Mouse (Mus musculus): ENCODE results near the gene Six5. TPM values are rescaled to one million over a fixed set of nuclear protein-coding genes. Genes with fewer than 3 reads are reported as not detected.

Six5 gene
- total RNA-seq, 2 experiments from 2014 or later = 5.6 to 6.8 TPM

- no peak for DNase-seq
Observed at GRCm38 (mm10) chr7:19147497-19148045, 53.2 kb downstream of the Six5 start.

Small RNA genes within 50 kb of the gene (microRNA-seq; reads per million reads assigned to microRNA genes)
- 12.1 to 17.6 reads per million in 2 experiments for gene Mir3100

Other genes starting within 250 kb of the Six5 start
- 1 to 10 TPM; 1.6 to 5.5 TPM for gene Pglyrp1, start 223.3 kb upstream of the Six5 start, total RNA-seq (2021)
- gene Ccdc61, start 184.2 kb upstream of the Six5 start, total RNA-seq (2021) = 10 to 100 TPM in 1 of 2 experiments, 1 to 10 TPM in 1; 8.8 to 10.2 TPM
- gene Nova2, start 168.7 kb upstream of the Six5 start, total RNA-seq (2021) = 1 to 10 TPM; 4.4 to 4.9 TPM
- not detected for gene Nanos2, start 107.2 kb upstream of the Six5 start, total RNA-seq (2021)
- 1 to 10 TPM; 3.6 to 4.0 TPM for gene Mypop, start 103.3 kb upstream of the Six5 start, total RNA-seq (2021)
- 10 to 100 TPM; 22.4 to 23.1 TPM for gene Irf2bp1, start 90.5 kb upstream of the Six5 start, total RNA-seq (2021)
- not detected for gene Foxa3, start 71.1 kb upstream of the Six5 start, total RNA-seq (2021)
- 10 to 100 TPM; 85.2 to 93.9 TPM for gene Sympk, start 70.2 kb upstream of the Six5 start, total RNA-seq (2021)
- not detected for gene Rsph6a, start 39.9 kb upstream of the Six5 start, total RNA-seq (2021)
- gene Dmwd, start 18.4 kb upstream of the Six5 start, total RNA-seq (2021) = 10 to 100 TPM; 44.6 to 46.6 TPM
- gene Dmpk, start 10.7 kb upstream of the Six5 start, total RNA-seq (2021) = 100 to 1,000 TPM; 503 to 516 TPM
- gene Gm4969, start 23.8 kb downstream of the Six5 start, total RNA-seq (2021) = not detected
- 1 to 10 TPM; 5.5 to 5.7 TPM for gene Fbxo46, start 25.3 kb downstream of the Six5 start, total RNA-seq (2021)
- 1 to 10 TPM; 4.0 to 4.2 TPM for gene Qpctl, start 54.7 kb downstream of the Six5 start, total RNA-seq (2021)
- gene Snrpd2, start 55.1 kb downstream of the Six5 start, total RNA-seq (2021) = 10 to 100 TPM; 60.8 to 61.3 TPM
- under 1 TPM in 1 of 2 experiments, not detected in 1; 0.13 TPM for gene Gipr, start 71.5 kb downstream of the Six5 start, total RNA-seq (2021)
- 10 to 100 TPM; 36.7 to 38.7 TPM for gene Eml2, start 81.8 kb downstream of the Six5 start, total RNA-seq (2021)
- gene Gpr4, start 117.9 kb downstream of the Six5 start, total RNA-seq (2021) = 1 to 10 TPM; 5.5 to 7.1 TPM
- gene Opa3, start 133.7 kb downstream of the Six5 start, total RNA-seq (2021) = 10 to 100 TPM; 65.1 to 70.8 TPM
- 10 to 100 TPM; 26.7 to 27.7 TPM for gene Vasp, start 177.2 kb downstream of the Six5 start, total RNA-seq (2021)
- gene Ppm1n, start 185.5 kb downstream of the Six5 start, total RNA-seq (2021) = not detected
- 100 to 1,000 TPM; 124 to 132 TPM for gene Rtn2, start 188.0 kb downstream of the Six5 start, total RNA-seq (2021)
- 1 to 10 TPM in 1 of 2 experiments, under 1 TPM in 1; 0.62 to 1.0 TPM for gene Fosb, start 215.5 kb downstream of the Six5 start, total RNA-seq (2021)